Mouse (Mus musculus) urinary bladder, adult 2 months (tissue): ENCODE data around the gene Aida. TPM values are rescaled to one million over a fixed set of nuclear protein-coding genes. Genes with fewer than 3 reads are reported as not detected.
"Not testable (repeated sequence)": the region's sequence is repeated elsewhere in the genome, so short reads cannot be mapped to it uniquely, and the experiment has no call there.

Experiments used
- DNase-seq: peaks from one replicate; pipeline ENCODE4 v3.0.0; 2022; ENCODE audit warnings: low spot score
- polyA plus RNA-seq: library from polyadenylated mRNA; depleted of rRNA; stranded (reverse); fragments of >200 nt; gene quantifications from 2 replicates; pipeline ENCODE4 v1.2.3, GENCODE M21; 2012; rRNA removed

Aida gene
- polyA plus RNA-seq, result 67.5 and 70.7 TPM in 2 replicates

DNA sequence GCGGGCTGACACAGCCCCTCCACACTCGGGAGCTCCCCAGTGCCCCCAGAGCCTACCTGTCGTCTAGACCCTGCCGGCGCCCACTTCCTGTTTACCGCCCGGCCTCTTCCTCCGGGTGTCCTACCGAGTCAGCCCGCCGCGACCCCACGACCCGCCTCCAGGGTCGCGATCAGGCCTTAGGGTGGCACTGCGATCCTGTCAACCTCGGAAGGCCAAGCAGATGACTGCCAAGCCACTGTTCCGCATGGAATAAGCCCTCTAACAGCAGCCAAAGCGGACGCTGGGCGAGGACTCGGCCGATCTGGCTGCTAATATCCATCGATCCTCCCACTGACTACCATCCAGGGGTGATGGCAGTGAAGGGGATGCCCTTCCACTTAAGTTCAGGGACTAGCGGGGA, at the start of gene Aida:
TSS of gene Aida (plus strand) at position 126 of the 400 bp plus-strand sequence.
- no peak for DNase-seq

DNA sequence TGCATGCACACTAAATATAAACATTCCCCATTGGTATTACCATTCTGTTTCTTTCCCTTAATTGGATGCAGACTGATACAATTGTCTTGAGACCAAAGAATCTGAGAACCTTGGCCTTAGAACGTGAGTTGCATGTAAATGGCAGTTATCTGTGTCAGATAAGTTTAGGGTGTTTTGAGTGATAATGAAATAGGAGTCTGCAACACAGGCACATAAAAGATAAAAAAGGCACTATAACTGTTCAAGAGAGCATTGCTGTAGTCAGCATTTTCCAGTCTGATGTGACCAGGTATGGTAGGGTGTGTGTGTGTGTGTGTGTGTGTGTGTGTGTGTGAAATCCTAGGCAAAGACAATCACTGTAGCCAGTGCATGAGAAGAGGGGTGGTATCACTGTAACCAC, 48.2 kb upstream of the Aida start:
- no peak for DNase-seq

DNA sequence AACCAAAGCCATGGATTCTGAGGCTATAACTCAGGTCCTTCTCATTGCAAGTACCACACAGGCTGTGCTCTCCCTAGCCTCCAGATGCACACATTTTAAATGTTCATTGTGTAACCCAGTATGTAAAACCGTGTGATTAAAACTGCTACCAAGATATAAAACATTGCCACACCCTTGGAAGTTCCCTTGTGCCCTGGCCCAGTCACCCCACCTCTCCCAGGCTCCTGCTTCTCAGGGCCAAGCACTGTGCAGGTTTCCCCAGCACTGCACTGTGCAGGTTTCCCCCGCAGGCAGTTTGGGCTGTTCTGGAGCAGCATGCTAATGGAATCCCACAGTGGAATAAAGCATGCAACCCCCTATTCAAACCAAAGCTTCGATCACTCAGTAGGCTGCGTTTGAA, 45.8 kb upstream of the Aida start:
- no peak for DNase-seq

DNA sequence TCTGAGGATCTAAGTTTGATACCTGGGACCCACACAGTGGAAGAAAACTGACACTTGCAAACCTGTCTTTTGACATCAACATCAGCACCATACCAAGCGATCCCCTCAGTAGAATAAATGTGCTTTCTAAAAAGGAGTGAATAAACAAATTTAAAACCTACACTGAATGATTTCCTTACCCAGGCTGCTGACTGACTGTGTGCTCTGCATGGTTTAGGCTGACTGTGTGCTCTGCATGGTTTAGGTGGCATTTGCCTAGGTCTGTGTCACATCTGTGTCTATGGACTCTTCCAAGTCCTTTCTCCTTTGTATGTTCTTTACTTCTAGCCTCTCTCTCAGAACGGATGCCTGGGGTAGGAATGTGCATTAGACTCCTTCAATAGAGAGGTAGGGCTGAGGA, 44.6 kb upstream of the Aida start:
- DNase-seq, result no peak

DNA sequence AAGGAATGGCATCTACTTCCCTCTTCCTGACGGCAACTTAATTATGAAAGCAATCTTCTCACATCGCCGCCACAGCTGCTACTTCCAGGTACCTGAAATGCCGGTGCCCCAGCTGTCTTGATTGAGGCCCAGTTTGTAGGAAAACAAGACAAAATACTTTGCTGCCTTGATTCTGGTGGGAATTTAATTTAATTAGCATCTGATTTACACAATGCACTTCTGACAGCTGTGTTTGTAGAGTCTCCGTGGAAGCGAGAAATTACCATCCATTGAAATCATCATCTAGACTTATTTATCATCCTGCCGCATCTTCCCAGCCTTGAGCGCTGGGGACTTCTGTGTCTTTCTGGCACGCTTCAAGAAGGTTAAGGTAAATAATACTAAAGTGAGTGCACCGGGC, 43.8 kb upstream of the Aida start:
- no peak for DNase-seq

DNA sequence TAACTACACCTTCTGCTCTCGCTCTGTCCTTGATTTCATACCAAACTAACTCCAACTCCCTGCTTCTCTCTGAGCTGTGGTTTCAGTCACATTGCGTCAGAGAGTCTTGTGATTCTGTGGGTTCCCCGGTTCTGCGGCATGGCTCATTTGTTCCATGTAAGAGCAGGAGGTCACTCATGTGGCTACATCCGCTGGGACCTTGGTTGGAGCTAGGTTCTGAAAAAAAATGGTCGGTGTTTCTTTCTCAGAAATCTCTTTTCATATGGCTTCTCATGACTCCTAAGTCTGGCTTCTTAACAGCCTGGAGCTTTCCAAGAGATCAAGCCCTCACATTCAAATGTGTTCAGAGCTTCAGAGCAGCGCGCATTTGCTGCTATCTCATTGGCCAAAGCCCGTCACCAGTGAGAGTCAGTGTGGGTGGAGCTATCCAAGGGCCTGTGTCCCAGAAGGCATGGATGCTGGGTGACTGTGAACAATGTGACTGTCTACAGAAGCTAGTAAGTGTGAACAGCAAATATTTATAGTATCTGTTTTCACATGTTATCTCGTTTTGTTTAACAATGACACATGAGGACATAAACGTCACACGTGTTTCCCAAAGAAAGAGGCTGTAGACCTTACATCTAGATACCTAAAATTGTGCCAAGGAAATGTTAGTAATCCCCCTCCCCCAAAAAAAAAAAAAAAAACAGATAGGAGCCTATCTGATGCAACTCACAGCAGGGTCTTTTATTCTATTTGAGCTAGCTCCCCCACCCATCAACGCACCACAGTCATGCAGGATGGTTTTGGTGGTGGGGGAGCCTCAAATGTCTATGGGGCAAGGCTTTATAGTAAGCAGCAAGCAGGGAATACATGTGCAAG, 32.0 kb upstream of the Aida start:
- DNase-seq, result no peak

DNA sequence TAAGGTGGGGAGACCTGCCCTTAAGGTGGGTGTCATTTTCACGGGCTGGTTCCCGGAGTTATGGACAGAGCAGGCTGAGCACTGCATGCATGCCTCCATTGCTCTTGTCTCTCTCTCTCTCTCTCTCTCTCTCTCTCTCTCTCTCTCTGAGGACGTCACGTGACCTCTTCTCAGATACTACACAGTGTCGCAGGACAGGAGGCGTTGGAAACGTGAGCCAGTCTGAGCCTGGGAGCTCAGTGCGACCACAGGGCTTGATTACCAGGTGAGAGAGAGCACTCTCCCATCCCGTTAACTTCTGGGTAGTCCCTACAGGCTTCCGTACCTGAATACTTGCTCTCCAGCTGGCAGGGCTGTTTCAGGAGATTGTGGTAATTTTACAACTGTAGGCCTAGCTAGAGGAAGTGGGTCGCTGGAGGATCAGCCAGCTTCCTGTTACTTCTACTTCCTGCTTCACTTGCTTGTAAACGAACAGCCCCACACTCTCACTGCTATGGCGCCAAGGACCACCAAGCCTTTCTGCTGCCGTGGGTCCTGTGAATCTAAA, 30.4 kb upstream of the Aida start:
- no peak for DNase-seq

DNA sequence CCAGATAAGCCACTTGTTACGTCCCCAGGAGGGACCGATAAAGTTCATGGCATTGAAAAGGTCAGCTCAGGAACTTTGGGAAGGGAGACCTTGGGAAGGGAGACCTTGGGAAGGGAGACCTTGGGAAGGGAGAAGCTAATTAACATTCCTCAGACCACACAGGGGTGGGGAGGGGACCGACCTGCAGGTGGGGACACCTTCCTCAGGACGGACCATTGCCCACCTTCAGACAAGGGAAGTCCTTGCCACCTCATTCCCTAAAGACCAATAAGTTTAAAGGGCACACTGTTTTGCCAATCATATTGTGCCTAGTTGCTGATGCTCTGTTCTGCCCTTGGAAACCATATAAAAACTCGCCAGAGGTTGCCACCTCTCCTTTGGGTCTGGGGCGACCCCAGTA, 28.7 kb upstream of the Aida start:
- DNase-seq, result no peak

DNA sequence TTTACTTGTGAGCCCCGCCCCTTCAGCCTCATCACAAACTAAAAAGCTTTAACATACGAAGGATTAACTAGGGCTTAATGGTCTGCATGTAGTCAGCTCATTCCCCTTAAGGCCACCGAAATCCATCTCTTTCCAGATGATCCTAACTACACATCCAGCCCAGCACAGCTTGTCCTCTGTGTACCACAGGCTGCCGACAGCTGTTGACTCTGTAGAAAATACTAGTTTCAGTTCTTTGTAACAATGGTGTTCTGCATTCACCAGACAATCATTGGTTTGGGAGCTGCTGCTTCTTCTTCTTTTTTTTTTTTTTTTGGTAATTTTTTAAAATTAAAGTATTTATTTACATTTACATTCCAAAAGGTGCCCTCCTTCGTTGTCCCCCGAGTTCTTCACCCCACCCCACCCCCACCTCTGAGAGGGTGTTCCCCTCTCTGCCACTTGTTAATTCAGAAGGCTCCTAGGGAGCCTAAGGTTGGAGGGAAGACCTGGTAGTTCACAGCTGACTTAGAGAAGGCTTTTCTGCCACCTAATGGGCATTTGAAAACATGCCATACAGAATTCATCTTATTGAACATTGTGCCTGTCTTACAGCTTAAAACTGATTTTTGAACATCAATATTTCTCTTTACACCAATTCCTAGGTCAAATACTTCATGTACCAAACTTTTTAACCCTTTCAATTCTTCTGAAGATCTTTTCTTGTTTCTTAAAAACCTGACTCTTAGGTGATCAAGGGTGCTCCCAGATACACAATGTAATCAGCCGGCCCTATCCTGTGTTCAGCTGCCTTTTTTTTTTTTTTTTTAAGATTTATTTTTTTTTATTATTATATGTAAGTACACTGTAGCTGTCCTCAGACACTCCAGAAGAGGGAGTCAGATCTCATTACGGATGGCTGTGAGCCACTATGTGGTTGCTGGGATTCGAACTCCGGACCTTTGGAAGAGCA, 23.2 kb upstream of the Aida start:
- DNase-seq, result no peak

DNA sequence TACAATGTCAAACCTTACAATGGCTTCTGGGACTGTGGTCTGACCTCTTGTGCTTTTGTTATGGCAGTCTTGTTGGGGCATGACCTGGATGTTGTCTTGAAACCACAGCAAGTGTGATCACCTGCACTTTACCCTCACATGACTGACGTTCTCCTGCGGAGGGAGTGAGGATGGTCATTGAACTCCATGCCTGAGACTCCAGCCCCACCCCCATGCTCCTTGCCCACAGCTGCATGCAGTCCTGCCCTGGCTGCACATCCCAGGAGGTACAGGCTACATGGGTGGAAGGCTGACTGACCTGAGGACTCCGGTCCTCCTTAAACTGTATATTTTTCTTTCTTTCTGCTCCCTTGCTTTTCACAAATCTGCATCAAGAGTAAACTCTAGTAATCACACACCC, 22.0 kb upstream of the Aida start:
- no peak for DNase-seq

DNA sequence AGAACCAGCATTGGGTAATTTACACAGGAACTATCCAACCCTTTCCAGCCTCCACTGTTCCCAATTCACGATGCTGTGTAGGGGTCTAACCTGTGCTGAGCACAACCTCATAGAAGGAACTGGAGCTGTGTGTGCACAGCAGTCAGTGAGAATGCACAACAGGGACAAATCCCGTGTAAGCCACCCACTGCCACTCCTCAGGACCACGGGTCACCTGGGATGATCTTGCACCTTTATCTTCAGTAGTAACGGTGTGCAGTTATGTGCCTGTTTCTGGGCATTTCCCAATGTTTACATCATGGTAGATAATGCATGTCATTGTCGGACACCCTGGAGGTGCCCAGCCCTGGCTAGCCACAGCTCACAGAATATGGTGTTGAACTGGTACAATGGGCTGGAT, 20.6 kb upstream of the Aida start:
- DNase-seq, result no peak

DNA sequence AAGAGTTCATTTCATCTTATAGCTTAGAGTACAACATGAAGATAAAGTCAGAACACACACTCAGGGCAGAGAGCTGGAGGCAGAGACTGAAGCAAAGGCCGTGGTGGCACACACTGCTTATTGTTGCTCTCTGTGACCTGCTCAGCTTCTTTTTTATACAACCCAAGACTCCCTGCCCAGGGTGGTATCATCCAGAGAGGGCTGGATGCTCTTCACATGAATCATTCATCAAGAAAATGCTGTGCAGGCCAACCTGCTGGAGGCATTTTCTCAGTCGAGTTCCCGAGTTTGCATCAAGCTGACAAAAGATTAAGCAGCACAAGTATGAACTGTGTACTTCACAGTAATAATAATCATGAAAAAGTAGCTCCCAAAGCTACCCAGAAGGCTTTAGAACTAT, 8.0 kb upstream of the Aida start:
- DNase-seq, result no peak

DNA sequence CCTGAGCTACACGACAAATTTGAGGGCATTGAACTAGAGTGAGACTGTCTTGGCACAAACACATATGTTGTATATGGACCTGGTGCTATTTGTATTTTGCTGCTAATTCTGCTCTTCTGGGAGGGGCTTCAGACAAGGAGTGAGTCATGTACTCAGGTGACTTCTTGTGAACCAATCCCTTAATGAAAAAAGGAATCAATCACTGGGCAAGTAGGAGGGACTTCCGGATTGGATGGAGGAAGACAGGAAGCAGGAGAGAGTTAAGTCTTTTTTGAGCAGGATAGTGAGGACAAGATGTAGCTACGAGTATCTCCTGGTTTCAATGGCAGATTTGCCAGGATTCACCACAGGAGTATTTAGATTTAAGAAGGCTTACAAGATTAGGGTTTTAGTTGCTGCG, 6.8 kb upstream of the Aida start:
- DNase-seq, result no peak

DNA sequence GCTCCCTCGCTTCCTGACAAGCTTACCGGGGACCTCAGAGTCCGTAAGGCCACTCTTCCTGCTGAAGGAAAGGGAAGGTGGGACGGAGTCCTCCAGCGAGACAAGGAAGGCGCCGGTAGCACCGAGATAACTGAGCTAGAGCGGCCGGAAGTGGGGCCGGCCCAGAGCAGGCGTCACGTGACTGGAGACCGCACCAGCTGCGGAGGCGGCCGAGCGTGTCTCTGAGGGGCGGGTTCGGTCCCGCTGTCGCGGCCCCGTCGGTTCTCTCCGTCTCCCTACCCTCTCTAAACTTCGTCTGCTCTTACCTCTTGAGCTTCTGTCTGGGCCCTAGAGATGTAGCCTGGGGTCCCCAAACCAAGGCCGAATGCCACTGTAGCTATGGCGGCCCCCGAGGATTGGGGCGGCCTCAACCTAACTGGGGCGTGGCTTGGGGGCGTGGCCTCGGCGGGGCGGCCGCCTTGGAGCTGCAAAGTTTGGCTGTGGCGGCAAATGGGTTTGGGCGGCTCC, 540 bp downstream of the Aida start, which contains the start of gene Brox:
TSS of gene Brox (minus strand) at position 393 of the 507 bp plus-strand sequence.
- peak; percentile 94 for DNase-seq

DNA sequence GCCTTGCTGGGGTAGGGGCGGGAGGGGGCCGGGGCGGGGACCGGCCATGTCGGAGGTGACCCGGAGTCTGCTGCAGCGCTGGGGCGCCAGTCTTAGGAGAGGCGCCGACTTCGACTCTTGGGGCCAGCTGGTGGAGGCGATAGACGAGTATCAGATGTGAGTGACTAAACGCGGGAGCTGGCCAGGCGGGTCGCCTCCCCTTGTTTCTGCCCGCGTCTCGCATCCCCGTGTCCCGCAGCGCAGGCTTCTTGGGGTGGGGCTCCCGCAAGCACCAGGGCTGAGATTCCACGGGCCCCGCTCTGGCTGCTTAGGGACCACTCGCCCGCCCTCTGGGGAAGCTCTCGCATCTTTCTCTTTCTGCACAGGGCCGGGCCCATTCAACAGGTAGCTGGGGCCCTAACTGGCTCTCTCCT, 1.1 kb downstream of the Aida start:
- peak; percentile 45 for DNase-seq

DNA sequence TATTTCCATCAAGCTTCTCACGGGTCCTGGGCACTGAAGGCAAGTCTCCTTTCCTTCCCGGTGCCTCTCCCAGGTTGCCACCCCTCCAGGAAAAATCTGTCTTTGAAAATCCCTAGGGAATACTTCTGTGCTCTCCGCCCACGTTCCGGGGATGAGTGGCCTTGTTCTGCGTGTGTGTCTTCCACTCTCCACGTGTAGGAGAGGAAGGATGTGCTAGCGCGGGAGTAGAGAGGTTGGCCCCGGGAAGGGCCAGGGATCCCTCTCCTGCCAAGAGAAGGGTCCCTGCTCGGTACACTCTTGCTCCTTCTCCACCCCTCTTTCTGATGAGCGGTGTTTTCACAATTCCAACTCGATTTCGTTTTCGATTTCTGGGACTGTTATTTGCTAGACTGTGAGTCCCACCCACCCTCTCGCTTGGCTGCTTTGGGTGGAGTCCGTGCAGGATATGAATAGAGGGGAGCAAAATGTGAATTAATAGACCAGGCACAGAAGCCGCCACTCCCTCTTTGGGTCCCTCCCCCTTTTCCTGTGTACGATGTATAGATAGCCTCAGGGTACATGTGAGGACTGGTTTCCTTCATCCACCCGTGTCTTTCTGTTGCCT, 1.6 kb downstream of the Aida start:
- no peak for DNase-seq

DNA sequence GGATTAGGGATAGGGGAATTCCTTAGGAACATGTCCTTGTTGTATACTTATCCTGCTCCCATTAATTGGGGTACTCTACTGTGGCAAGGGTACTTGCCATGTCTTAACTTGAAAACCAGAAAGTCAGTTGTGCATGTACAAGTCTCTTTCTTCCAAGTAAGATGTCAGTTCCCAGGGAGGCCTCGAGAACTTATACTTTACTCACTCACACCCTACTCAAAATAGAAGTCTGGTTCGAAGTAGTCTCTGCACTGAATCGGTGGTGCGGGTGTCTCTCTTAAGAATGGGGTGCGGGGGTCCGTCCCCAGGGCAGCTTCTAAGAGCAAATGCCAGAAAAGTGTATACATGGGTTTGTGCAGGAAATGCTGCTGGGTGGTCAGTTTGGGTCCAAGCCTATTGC, 2.8 kb downstream of the Aida start:
- peak; percentile 100 for DNase-seq

DNA sequence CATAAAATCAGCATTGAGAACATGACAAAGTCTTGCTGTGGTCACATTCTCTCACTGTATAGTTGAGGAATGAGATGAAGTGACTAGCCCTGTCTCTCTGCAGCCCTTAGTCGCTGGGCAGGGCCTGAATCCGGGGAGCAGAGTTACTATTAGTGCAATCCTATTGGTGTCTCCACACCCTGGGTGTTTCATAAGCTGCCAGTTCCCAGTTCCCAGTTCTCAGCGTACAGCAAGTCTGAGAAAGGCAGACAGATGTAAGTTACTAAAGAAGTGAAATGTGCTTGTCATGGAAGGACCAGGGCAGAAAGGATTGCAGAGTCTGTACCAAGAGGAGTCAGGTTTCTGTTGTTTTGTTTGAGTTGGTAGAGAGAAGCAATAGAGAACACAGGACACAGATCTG, 11.2 kb downstream of the Aida start:
- no peak for DNase-seq

DNA sequence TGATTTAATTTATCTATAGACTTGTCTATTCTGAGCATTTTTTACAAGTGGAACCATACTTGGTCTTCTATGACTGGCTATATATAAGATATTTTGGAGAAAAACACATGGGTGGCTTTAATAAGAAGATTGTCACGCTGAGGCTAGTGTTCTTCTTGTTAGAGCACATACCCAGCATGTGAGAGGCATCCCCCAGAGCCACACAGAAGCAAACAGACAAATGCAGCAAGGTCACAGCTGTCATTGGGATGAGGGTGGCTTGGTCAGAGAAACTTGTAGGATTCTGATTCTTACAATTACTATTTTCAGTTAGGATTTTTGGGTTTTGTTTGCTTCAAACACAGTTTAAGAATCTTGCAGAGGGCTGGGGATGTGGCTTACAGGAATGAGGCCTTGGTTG, 12.1 kb downstream of the Aida start:
- DNase-seq, result no peak

DNA sequence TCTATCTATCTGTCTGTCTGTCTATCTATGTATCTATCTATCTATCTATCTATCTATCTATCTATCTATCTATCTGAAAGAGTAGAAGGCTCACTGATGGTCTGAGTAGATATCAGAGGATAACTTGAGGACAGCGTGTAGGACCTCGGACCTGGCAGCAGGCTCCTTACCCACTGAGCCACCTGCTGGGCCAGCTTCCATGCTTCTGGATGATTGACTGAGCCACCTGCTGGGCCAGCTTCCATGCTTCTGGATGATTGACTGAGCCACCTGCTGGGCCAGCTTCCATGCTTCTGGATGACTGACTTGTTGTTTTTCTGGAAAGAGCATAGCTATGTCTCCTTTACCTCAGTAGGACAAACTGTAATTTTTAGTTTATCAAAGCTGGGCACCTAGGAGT, 13.2 kb downstream of the Aida start:
- not testable (repeated sequence) for DNase-seq

DNA sequence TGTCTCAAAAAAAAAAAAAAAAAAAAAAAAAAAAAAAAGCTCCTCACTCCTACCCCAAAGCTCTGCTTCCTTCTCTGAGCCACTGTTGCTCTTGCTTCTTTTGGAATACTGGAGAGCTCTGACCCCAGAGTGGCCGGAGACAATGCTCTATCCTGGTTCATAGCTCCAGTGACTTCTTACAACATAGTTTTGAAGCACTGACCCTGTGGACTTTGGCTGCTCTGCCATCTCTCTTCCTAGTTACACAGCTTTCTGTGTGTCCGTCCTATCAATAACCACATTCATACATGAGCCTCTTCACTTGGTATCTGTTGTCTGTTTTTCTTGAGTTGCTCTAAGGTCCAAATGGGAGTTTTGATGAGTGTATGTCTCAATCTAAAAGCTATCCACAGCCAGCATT, 15.7 kb downstream of the Aida start:
- no peak for DNase-seq

DNA sequence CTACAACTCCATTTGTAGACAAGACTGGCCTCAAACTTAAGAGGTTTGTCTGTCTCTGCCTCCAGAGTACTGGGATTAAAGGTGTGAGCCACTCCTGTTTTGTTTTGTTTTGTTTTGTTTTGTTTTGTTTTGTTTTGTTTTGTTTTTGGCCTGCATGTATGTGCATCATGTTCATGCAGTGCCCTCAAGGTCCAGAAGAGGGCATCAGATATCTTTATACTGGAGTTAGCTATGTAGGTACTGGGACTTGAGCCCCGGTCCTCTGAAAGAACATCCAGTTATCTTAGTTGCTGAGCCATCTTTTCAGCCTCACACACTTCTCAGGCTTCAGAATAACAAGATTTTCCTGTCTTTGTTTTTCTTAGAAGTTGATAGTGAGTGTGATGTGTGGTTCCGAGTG, 19.4 kb downstream of the Aida start:
- DNase-seq, result no peak
